Mouse (Mus musculus) midbrain, embryonic 14.5 days (tissue): ENCODE results near the gene 2610301B20Rik. TPM values are rescaled to one million over a fixed set of nuclear protein-coding genes. Genes with fewer than 3 reads are reported as not detected.

ENCODE experiments used
- ATAC-seq: fragments of 200-750 bp; cut with Nextera tagmentation; 2 replicates; pipeline ENCODE4 v1.8.0; 2017; ENCODE audit warnings: moderate number of reproducible peaks, moderate library complexity; ENCODE audit not compliant: low FRiP score, low TSS enrichment
- DNase-seq: peaks from one replicate; pipeline ENCODE4 v3.0.0-alpha.2; 2015
- H3K27ac ChIP-seq: fragments of 300-500 bp; sonication (generic); replicated peaks from 2 replicates; pipeline ENCODE4 v1.5.1; 2014; ENCODE audit warnings: mild to moderate bottlenecking, low read depth, low read length, moderate library complexity
- H3K27me3 ChIP-seq: fragments of 300-500 bp; sonication (generic); 2 replicates; pipeline ENCODE4 v1.6.1; 2014; ENCODE audit warnings: low read length, control low read depth, mixed read lengths; ENCODE audit not compliant: control insufficient read depth, insufficient read depth
- H3K36me3 ChIP-seq: fragments of 300-500 bp; sonication (generic); 2 replicates; pipeline ENCODE4 v1.6.1; 2014; ENCODE audit warnings: low read length, control low read depth; ENCODE audit not compliant: control insufficient read depth, insufficient read depth
- H3K4me1 ChIP-seq: fragments of 300-500 bp; sonication (generic); 2 replicates; pipeline ENCODE4 v1.6.1; 2014; ENCODE audit warnings: mild to moderate bottlenecking, antibody characterized with exemption, low read length, control low read depth; ENCODE audit not compliant: control insufficient read depth, insufficient read depth
- H3K4me2 ChIP-seq: fragments of 300-500 bp; sonication (generic); 2 replicates; pipeline ENCODE4 v1.6.1; 2014; ENCODE audit warnings: mild to moderate bottlenecking, low read length, moderate library complexity
- H3K4me3 ChIP-seq: fragments of 300-500 bp; sonication (generic); replicated peaks from 2 replicates; pipeline ENCODE4 v1.5.1; 2014; ENCODE audit warnings: low read depth, low read length
- H3K9ac ChIP-seq: fragments of 300-500 bp; sonication (generic); replicated peaks from 2 replicates; pipeline ENCODE4 v1.6.1; 2014; ENCODE audit warnings: mild to moderate bottlenecking, low read length, moderate library complexity
- H3K9me3 ChIP-seq: fragments of 300-500 bp; sonication (generic); 2 replicates; pipeline ENCODE4 v1.6.1; 2016; ENCODE audit warnings: low read length, control low read depth, mixed read lengths; ENCODE audit not compliant: control insufficient read depth
- WGBS: fragments of 180-500 bp; shearing (Covaris S2); extraction: QIAGEN DNeasy Blood & Tissue Kit; methylation state at CpG from one replicate; pipeline ENCODE4 v1.1.7; 2014; 5-methylcytosine and 5-hydroxymethylcytosine counted together
- polyA plus RNA-seq: library from polyadenylated mRNA; unstranded; fragments of >200 nt; fragmentation: Nextera tagmentation; extraction: Ambion mirVana; gene quantifications from 2 replicates; pipeline ENCODE4 v1.2.1, GENCODE M21; 2014

Gene 2610301B20Rik
- polyA plus RNA-seq, 1 experiment from 2014 or later, result 53.4 TPM

DNA sequence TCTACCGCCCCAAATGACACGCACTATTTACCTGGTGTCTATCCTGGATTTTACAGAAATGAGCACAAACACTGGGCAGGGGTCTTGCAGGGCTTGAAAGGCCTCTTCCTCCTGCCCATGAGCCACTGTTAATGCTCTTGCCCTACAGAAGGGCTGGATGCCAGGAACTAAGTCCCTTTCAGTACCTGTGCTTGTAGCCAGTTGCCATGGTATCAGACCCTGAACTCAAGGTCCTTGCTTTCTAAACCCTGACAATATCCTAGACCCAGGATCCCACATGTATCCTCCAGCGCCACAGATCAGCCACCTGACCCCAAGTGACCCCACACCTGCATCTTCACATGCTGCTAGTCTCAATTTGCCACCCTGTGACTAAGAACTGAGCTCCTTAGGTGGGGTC lies 39.1 kb downstream of the 2610301B20Rik start:
- WGBS, result 82% methylated on average over 3 of the region's 3 CpGs
- Histone ChIP-seq H3K4me3 (no peak overlapping the region), H3K36me3 (no peaks in the 10 kb centered on the region), H3K27me3 (no peaks in the 10 kb centered on the region), H3K4me2 (no peak overlapping the region), H3K9me3 (no peaks in the 10 kb centered on the region), H3K4me1 (no peaks in the 10 kb centered on the region), H3K27ac (no peak overlapping the region), H3K9ac (no peak overlapping the region)
- DNase-seq, result no peak
- ATAC-seq, result no peak

DNA sequence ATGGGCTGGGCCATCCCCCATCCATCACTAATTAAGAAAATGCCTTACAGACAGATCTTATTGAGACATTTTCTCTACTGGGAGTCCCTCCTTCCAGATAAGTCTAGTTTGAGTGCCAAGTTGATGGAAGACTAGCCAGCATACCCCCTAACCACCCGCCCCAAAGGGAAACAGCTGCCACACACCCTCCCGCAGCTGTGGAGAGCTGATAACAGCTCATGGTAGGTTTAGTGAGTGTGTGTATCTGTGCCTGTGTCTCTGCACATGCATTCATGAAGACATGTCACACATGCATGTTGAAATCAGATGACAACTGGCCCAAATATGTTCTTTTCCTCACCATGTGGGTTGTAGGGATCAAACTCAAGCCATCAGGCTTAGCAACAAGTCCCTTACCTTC lies 40.5 kb downstream of the 2610301B20Rik start:
- WGBS, result 83% methylated on average over 2 of the region's 2 CpGs
- no peak for DNase-seq

DNA sequence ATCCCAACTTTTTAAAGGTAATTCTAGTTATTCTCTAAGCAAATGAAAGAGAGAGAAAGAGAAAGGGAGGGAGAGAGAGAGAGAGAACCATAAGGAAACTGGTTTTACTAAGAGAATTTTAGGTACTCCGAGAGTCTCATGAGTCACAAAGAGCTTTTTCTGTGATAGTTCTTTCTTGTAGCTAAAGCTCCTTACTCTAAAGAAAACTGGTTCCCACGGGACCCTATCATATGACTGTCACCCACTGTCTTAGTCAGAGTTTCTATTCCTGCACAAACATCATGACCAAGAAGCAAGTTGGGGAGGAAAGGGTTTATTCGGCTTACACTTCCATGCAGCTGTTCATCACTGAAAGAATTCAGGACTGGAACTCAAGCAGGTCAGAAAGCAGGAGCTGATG lies 41.0 kb downstream of the 2610301B20Rik start:
- Histone ChIP-seq H3K36me3 (no peaks in the 10 kb centered on the region), H3K9me3 (no peaks in the 10 kb centered on the region), H3K4me3 (no peak overlapping the region), H3K4me2 (no peak overlapping the region), H3K9ac (no peak overlapping the region), H3K27ac (no peak overlapping the region), H3K27me3 (no peaks in the 10 kb centered on the region), H3K4me1 (no peaks in the 10 kb centered on the region)
- DNase-seq, result no peak
- 77% methylated on average over 3 of the region's 3 CpGs for WGBS
- ATAC-seq, result no peak

More for the DNA sequence above, 40.5 kb downstream of the 2610301B20Rik start:
- ATAC-seq, result no peak
- no peaks in the 10 kb centered on the region for H3K9me3 ChIP-seq
- no peaks in the 10 kb centered on the region for H3K36me3 ChIP-seq
- no peak overlapping the region for H3K27ac ChIP-seq
- no peaks in the 10 kb centered on the region for H3K4me1 ChIP-seq
- H3K4me3 ChIP-seq, result no peak overlapping the region
- no peak overlapping the region for H3K4me2 ChIP-seq
- no peaks in the 10 kb centered on the region for H3K27me3 ChIP-seq
- H3K9ac ChIP-seq, result no peak overlapping the region

DNA sequence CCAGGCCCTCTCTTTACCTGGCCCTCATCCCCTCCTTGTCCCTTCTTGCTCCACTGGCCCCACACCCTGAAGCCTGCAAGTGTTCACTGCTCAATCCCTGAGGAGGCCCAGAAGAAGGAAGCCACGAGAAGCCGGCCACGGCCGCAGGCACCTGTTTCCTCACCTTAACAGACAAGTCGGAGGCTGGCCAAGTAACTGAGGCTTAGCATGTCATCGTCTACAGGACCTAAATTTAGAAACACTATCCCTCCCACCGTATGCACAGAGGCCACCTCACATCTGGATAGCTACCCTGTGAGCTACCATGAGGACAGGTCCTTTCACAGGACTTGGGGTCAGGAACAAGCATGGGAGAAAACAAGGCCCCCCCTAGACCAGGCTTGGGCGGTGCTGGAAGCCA lies 44.1 kb downstream of the 2610301B20Rik start:
- ATAC-seq, result no peak
- Histone ChIP-seq H3K4me1 (no peaks in the 10 kb centered on the region), H3K4me2 (no peak overlapping the region), H3K27me3 (no peaks in the 10 kb centered on the region), H3K36me3 (no peaks in the 10 kb centered on the region), H3K4me3 (no peak overlapping the region), H3K9me3 (no peaks in the 10 kb centered on the region), H3K9ac (no peak overlapping the region), H3K27ac (no peak overlapping the region)
- WGBS, result 90% methylated on average over 8 of the region's 8 CpGs
- DNase-seq, result no peak

DNA sequence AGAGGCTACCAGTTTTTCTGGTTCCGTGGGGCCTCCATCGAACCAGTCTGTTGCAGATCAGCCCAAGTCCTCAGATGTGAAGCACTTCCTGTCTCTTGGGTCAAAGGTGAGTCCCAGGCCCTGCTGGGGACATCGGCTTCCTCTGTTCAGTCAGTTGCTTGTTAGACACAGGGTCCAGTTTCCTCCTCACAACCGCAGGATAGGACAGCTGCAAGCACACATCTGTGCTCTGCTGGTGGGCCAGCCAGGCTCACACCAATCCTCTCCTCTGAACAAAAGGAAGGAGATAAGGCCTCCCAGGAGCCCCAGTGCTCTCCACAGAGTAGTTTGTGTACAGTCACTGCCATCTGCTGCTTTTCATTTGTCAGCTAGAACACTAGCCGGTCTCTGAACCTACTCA lies 44.8 kb downstream of the 2610301B20Rik start:
- WGBS, result 73% methylated on average over 5 of the region's 5 CpGs
- Histone ChIP-seq H3K36me3 (no peaks in the 10 kb centered on the region), H3K27me3 (no peaks in the 10 kb centered on the region), H3K4me1 (no peaks in the 10 kb centered on the region), H3K4me2 (no peak overlapping the region), H3K27ac (no peak overlapping the region), H3K9me3 (no peaks in the 10 kb centered on the region), H3K4me3 (no peak overlapping the region), H3K9ac (no peak overlapping the region)
- DNase-seq (no peak), ATAC-seq (no peak)

DNA sequence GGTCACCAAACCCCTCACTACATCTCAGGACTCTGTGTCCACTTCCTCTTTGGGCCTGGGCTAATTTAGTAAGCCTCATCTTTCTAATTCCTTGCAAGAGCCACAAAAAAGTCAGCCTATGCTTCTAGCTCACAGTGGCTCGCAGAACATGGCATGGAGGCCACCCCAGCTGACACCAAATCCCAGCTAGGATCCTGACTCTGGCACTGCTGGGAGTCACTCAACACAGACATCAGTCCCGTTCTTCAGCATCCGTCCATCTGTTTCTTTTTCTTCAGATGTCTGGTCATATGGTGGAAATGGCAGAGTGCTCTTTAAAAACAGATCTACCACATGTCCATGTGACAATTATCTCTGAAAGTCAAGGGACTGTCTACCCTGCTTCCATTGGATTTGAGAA lies 45.2 kb downstream of the 2610301B20Rik start:
- Histone ChIP-seq H3K27me3 (no peaks in the 10 kb centered on the region), H3K36me3 (no peaks in the 10 kb centered on the region), H3K4me3 (no peak overlapping the region), H3K9ac (no peak overlapping the region), H3K27ac (no peak overlapping the region), H3K9me3 (no peaks in the 10 kb centered on the region), H3K4me2 (no peak overlapping the region), H3K4me1 (no peaks in the 10 kb centered on the region)
- no peak for ATAC-seq
- WGBS, result 90% methylated on average over 3 of the region's 3 CpGs
- DNase-seq, result no peak

DNA sequence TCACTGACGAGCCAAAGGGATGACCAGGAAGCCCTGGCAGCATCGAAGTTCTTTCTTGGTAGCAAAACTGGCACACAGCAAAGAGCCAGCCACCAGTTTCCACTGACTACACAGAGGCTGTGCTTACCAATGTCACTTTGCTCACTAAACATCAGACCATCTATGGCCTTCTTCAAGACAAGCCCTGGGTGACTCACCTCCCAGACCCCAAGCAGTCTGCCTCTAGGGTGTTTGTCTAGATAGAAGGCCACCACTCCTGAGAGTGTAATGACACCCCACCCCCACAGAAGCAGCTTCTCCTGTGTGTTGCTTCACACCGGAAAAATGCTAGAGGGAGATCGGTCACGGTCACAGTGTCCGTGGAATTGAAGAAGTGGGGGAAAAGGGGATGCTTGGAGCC lies 45.7 kb downstream of the 2610301B20Rik start:
- Histone ChIP-seq H3K27ac (no peak overlapping the region), H3K4me3 (no peak overlapping the region), H3K4me1 (no peaks in the 10 kb centered on the region), H3K27me3 (no peaks in the 10 kb centered on the region), H3K9me3 (no peaks in the 10 kb centered on the region), H3K36me3 (no peaks in the 10 kb centered on the region), H3K4me2 (no peak overlapping the region), H3K9ac (no peak overlapping the region)
- WGBS, result 88% methylated on average over 6 of the region's 6 CpGs
- no peak for ATAC-seq
- no peak for DNase-seq

DNA sequence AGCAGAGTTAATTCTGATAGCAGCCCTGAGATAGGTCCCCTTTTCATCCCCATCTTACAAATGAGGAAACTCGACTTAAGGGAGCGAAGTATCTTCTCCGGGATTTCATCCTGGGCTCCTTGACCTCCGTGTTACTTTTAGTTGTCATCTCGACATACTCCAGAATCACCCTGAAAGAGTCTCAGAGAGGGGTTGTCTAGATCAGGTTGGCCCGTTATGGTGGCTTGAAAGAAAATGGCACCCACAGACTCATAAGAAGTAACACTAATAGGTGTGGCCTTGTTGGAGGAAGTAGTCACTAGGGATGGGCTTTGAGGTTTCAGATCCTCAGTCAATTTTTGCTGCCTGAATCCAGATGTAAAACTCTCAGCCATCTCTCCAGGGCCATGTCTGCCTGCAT lies 46.3 kb downstream of the 2610301B20Rik start:
- Histone ChIP-seq H3K36me3 (no peaks in the 10 kb centered on the region), H3K9ac (no peak overlapping the region), H3K9me3 (no peaks in the 10 kb centered on the region), H3K4me3 (no peak overlapping the region), H3K4me1 (no peaks in the 10 kb centered on the region), H3K4me2 (no peak overlapping the region), H3K27ac (no peak overlapping the region), H3K27me3 (no peaks in the 10 kb centered on the region)
- 93% methylated on average over 6 of the region's 6 CpGs for WGBS
- no peak for ATAC-seq
- no peak for DNase-seq

DNA sequence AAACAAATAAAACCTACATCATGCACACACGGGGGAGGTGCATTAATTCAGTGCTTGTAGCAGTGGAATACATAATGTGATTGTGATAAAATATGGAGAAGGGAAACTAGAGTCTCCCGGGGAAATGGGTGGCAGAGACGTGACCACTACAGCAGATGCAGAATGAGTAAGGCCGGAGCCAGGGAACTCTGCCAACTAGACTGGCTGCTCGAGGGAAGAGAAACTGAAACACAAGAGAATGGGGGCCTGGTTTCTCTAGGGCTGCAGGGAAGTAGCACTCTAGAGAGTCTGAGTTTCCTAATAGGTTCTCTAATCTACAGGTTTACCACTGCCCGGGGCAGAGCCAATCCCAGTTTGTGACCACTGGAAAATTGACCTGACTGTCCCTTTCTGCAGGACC lies 48.9 kb downstream of the 2610301B20Rik start:
- Histone ChIP-seq H3K4me2 (no peak overlapping the region), H3K36me3 (no peaks in the 10 kb centered on the region), H3K9ac (no peak overlapping the region), H3K27ac (no peak overlapping the region), H3K4me1 (no peaks in the 10 kb centered on the region), H3K27me3 (no peaks in the 10 kb centered on the region), H3K9me3 (no peaks in the 10 kb centered on the region), H3K4me3 (no peak overlapping the region)
- WGBS, result 58% methylated on average over 6 of the region's 6 CpGs
- DNase-seq (peak; percentile 51), ATAC-seq (no peak)
